Mouse (Mus musculus) NIH3T3 (cell line): ENCODE measurements at regions not wholly inside any gene's neighbourhood (a gene's known extent, or its start where the extent isn't known, plus 50 kb on each side); places are given as distances from the start of the nearest gene placed in this dataset.

Experiments used
- DNase-seq: peaks from one replicate; pipeline ENCODE4 v3.0.0-alpha.2; 2012; ENCODE audit warnings: low read depth

DNA sequence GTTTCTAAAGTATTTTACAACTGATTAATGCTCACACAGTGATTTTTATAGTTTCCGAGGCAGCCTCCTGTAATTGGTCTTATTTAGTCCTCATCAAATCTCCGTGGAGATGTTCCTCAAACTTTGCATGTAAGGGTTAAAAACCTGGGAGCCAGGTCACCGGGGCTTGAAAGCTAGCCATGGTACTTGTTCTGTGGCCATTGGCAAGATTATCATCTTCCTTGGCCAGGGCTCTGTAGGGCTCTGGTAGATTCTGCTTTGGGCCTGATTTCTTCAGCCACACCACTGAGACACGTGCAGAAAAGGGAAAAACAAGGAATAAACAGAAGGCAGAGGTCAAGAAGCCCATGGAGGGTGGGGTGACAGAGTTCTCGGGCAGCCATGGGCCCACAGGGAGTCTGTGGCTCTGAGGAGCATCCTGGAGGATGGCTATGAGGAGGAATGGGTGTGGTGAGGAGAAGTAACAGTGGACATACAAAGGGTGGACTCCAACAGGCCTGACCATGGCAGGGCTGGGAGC is 50.7 kb upstream of the Eps8l3 start:
- no peak for DNase-seq

- DNase-seq: no peak
Observed at GRCm38 (mm10) chr3:107825468-107825867, 51.6 kb upstream of the Eps8l3 start.

DNA sequence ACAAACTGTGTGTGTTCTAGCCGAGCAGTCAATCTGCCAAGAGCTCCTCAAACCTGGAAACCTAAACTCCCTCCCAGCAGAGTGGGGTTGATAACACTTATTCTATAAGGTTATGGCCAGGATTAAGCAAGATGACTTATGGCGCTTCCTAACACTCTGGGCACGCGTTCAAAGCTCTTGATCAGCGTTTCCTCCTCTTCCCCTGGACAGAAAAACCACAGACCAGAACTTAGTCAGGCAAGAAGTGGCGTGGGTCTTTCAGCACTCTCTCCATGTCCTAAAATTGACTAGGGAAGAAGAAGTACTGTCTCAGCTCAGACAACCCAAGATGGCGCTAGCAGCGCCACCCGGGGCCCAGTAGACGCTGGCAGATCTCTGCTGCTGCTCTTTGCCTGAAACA is 52.7 kb upstream of the Eps8l3 start:
- DNase-seq: peak; percentile 55

DNA sequence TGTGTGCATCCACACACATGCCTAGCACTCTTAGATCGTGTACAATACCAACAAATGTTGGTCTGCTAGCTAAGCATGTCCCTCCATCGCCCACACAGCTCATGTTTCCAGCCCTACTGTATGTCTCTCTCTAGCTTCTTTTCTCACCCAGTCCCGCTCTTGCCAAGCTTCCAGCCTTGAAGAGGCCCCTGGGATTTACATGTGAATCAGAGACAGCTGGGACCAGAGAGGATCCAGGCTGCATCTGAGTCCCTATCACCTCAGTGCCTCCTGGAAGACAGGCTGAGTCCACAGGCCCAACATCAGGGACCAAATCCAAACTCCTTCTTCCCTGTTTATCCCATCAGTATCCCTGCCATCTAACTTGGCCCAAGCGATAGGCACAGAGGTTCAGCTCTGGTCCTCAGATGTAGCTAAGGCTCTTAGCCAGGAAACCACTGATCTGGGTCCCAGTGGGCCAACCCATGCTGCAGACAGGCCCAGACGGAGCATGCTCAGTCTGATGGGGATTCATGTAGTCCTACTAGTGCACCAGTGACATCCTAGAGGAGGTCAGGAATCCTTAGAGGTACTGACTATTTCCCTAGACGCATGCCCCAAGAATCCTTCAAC is 53.3 kb upstream of the Eps8l3 start:
- no peak for DNase-seq

DNA sequence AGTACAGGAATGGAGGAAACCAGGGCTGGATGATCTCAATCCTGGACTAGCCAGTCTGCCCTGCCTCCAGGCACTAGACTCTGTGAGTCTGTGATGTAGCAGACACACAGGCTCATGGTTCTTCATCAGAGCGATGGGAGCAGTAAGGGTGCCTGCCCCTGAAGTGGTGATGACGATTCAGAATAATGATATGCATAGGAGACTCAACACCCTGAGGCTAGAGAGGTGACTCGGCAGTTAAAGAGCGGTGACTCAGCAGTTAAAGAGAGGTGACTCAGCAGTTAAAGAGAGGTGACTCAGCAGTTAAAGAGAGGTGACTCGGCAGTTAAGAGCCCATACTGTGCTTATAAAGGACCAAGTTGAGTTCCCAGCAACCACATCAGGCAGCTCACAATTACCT is 53.9 kb upstream of the Eps8l3 start:
- peak; percentile 74 for DNase-seq

GRCm38 (mm10) chr3:107822499-107822898 is 54.5 kb upstream of the Eps8l3 start:
- no peak for DNase-seq

GRCm38 (mm10) chr3:107821952-107822351 is 55.1 kb upstream of the Eps8l3 start:
- no peak for DNase-seq

DNA sequence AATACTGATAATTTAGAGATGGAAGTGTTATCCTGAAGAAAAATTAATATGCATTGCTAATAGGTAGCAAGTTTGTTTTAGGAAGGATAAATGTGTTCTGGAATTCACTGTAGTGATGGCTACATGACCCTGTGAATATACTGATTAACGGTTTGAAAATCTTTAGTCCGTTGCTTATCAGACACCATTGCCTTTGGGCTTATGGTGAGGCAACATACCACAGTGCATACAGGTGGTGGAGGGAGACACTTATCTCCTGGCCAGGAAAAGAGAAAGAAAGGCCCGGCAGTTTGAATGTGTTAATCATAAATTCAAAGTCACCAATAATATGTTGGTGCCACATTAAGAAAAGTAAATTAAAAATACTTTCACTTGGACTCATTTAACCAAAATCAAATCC is 57.4 kb upstream of the Eps8l3 start:
- DNase-seq: no peak

DNA sequence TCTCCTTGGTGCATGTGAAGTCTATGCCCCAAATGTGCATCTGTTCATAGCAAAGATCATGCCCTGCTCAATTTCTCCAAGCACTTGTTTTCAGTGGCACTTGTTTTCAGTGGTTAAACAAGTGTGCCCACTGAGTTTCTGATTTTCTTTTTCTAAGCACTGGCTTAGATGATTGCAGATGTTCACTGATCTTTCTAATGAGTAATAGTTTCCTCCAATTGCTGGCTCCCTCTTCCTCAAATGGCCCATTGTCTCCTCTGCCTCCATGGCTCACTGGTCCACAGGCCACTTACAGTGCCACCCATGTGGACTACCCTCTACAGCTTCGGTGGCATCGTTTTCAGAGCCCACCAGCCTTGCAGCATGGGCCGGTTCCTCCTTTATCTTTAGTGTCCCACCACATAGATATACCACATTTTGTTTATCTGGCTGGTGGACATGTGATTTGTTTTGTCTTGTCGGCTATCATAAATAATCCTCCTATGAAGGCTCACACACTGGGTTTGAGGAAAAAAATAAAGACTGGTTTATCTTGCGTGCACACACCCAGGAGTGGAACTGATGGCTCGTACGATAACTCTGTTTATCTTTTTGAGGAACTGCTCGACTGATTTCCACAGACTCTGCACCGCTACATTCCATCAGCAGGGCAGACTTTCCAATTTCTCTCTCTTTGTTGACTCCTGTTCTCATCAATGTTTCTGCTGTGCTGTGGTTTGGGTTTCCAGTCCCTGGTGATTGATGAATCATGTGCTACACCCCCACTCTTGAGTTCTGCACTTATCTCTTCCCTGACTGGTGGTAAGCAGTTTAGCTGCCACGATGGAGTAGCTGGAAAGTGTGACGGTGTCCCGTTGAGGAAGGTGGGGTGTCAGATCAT is 58.2 kb upstream of the Eps8l3 start:
- peak; percentile 73 for DNase-seq

- no peak for DNase-seq
Observed at GRCm38 (mm10) chr3:107816031-107816430, 55.8 kb upstream of the Csf1 start.

DNA sequence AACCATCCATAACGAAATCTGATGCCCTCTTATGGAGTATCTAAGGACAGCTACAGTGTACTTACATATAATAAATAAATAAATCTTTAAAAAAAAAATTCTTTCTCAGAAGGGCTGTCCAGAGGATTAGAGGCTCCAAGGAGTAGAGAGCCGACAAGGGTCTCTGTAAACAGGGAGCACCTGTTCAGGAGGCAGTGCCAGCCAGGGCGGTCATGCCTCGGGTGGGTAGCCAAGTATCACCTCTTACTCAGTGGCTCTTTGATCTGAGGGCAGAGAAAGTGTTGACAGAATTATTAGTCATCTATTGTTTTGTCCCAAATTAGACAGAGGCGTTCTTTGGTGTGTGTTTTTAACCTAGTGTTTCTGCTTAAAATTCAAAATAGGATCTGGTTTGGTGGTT is 54.0 kb upstream of the Csf1 start:
- no peak for DNase-seq

DNA sequence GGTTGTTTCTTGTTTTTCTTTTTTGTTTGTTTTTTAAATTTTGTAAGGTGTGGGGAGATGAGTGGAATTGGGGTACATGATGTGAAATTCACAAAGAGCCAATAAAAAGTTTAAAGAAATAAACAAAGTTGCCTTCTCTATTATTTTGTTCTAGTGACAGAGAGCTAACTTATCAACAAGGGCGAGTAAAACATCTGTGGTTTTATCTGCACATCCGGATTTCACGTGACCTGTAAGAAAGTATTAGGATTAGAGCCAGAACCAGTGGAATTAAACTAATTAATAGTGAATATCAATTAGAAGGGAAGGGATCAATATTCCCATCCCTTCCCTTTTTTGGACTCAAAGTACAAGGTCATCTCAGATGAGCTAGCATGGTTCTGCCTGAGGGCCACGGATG is 52.6 kb upstream of the Csf1 start:
- DNase-seq: no peak

- no peak for DNase-seq
Observed at GRCm38 (mm10) chr3:107812341-107812740, 52.1 kb upstream of the Csf1 start.

- peak; percentile 40 for DNase-seq
Observed at GRCm38 (mm10) chr3:107810452-107811050, 50.3 kb upstream of the Csf1 start.
